Mouse (Mus musculus): ENCODE data around the gene Cdadc1.
"Not testable (repeated sequence)": the region's sequence is repeated elsewhere in the genome, so short reads cannot be mapped to it uniquely, and the experiment has no call there.

Cdadc1 gene

GRCm38 (mm10) chr14:59614149-59614548 is 16.4 kb upstream of the Cdadc1 start:
- DNase-seq (ENCODE audit: low read depth in 1 of 2, low spot score in 2 of 2), result not testable (repeated sequence)

DNA sequence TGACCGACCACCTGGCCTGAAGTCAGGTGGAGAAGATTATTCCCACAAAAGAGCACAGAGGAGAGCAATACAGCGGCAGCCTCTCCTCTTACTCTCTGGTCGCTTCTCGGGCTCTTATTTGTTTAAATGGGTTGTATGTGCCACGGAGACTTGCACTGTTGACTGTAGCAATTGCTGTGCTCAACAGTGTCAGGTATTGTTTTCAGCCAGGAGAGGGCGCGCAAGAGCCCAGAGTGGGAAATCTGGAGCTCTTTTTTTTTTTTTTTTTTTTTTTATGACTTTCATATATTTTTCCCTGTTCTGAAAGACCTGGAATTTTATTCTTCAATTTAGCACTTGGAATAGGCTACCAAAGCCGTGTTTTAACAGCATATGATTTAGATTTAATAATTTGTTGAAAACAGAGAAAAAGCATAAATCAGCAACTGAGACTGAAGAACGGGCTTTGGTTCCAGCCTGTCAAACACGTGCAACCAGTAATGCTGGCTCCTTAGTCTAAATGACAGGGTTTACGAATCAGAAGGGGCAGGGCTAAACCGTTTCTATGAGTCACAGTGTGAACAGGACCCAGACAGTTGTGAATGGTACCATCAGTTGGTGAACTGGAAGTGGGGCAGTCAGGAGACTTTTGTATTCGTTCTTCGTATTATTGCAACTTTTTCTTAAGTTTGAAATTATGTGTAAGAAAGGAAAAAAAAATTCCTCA is 15.3 kb upstream of the Cdadc1 start:
- no peak for DNase-seq (ENCODE audit: low read depth in 1 of 2, low spot score in 2 of 2)

DNA sequence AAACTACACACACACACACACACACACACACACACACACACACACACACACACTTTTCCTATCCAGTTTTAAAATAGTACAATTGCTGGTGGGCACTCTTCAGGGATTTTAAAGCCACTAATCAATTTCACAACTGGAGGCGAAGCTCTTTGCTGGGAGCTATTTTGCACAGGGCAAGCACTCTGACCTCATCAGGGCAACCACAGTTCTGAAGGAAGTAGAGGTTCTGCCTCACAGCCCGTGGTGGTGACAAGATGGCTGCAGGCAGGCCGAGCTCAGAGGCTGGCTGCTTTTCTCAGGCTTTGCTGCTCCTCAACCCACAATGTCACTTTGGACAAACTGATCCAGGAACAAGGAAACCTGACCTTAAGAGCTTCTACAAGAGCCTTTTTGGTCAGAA is 9.3 kb upstream of the Cdadc1 start:
- no peak for DNase-seq (ENCODE audit: low read depth in 1 of 2, low spot score in 2 of 2)

DNA sequence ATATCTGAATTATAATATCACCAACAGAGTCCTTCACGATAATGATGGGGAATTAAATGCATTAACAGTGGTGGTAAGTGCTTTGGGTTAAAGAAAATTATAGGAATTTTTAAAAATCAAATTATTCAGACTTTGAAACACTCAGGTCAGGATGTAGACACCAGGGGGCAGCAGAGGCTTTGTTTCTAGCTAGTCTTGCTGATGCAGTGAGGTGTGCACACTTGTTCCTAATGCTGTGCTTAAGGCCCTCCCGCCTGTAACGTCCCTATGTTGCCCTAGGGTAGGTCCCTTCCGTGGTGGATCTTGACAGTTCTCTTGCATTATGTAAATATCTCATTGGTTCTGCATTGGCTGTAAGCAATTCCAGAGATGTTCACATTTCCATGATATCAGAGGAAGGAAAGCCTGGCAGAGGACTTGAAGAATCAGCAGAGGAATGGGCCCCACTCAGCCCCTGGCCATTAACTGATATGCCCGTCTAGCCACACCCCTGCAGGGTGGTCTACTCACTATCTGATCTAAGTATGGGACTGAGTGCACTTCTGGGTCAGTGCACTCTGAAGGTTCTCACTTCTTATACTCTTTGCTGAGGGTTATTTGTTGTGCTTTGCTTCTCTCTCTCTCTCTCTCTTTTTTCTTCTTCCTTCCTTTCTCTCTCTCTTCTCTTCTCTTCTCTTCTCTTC is 8.1 kb upstream of the Cdadc1 start:
- peak in 1 of 2 experiments; percentile 36 for DNase-seq (ENCODE audit: low read depth in 1 of 2, low spot score in 2 of 2)

DNA sequence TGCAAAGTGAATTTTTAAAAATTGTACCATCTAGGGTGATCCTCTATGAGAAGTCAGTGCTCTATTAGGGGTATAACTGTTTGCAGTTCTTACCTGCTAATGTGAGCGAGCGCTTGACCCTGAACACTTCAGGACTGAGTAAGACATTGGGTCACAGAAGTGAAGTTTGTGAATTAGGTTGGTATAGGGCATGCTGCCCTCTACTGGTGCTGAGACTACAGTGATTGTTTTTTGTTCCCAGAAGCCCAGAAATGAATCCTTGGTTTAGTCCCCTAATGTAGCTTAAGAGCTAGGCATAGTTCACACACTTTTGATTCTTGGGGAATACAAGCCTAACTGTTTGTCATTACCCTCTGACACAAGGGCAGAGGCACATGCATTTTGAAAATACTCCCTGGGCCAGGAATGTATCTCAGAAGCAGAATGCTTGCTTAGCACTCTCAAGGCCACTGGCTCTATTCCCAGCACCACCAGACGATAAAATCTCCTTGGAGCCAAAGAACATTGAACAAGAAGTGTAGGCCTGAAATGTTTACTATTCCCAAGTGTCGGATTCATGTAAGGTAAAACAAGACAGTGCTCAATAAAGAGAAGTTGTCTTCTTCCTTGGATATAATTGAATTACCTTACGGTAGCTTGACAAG is 6.4 kb upstream of the Cdadc1 start:
- DNase-seq (ENCODE audit: low read depth in 1 of 2, low spot score in 2 of 2), result no peak

GRCm38 (mm10) chr14:59598260-59598627 is 485 bp upstream of the Cdadc1 start:
- no peak for DNase-seq (ENCODE audit: low read depth in 1 of 2, low spot score in 2 of 2)

DNA sequence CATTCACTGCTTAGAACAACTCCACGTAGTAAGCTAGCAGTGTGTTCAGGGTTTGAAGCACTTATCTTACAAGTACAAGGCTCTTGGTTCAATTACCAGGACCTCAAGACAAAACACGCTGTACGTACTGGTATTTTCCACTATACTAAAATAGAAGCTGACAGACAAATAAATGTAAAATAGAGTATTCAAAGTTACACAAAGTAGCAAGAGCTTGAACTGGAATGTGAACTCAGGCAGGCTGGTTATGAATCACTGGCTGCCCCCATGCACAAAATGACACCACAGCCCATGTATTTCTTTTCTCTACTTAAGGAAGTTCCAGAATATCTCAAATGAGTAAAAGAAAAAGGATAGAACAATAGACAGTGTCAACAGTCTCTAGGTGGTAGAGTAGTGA is 2.8 kb downstream of the Cdadc1 start:
- no peak for DNase-seq (ENCODE audit: low read depth in 1 of 2, low spot score in 2 of 2)

GRCm38 (mm10) chr14:59592593-59592992 is 5.2 kb downstream of the Cdadc1 start:
- DNase-seq (ENCODE audit: low read depth in 1 of 2, low spot score in 2 of 2), result no peak

- no peak for DNase-seq (ENCODE audit: low read depth in 1 of 2, low spot score in 2 of 2)
These were observed 5.9 kb downstream of the Cdadc1 start for GRCm38 (mm10) chr14:59591901-59592300.

DNA sequence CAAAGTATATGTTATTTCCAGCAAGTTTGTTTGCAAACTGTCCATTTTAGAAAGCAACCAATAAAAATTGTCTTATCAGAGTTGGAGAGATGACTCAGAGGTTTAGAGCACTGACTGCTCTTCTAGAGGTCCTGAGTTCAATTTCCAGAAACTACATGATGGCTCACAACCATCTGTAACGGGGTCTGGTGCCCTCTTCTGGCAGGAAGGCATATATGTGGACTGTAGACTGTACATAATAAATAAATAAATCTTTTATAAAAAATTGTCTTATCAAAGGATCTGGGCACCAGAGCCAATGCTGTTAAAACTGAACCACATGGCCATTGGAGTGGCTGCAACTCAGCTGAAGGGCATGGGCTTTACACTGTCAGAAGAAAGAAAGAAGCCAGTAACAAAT is 7.1 kb downstream of the Cdadc1 start:
- DNase-seq (ENCODE audit: low read depth in 1 of 2, low spot score in 2 of 2), result no peak

- DNase-seq (ENCODE audit: low read depth in 1 of 2, low spot score in 2 of 2), result no peak
These were observed 21.4 kb downstream of the Cdadc1 start for GRCm38 (mm10) chr14:59576385-59576784.

- DNase-seq (ENCODE audit: low read depth in 1 of 2, low spot score in 2 of 2), result no peak
These were observed 31.0 kb downstream of the Cdadc1 start for GRCm38 (mm10) chr14:59566756-59567155.

DNA sequence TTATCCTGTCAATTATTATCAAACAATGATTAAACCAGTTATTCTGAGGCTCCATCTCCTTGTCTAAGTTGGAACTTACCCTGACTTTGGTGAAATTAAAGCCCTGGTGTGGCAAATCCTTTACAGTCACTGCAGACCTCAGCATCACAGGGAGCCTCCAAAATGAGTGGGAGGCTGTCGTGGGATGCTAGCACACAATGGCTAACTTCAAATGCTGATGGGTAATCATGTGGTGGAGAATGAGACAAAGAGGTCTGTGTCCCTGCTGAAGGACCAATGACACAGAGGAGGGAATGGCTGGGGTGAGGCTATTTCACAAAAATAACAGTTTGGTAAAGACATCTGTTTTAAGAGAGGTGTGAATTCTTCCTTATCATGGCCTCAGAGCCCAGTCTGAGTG is 39.9 kb downstream of the Cdadc1 start:
- DNase-seq (ENCODE audit: low read depth in 1 of 2, low spot score in 2 of 2), result no peak

DNA sequence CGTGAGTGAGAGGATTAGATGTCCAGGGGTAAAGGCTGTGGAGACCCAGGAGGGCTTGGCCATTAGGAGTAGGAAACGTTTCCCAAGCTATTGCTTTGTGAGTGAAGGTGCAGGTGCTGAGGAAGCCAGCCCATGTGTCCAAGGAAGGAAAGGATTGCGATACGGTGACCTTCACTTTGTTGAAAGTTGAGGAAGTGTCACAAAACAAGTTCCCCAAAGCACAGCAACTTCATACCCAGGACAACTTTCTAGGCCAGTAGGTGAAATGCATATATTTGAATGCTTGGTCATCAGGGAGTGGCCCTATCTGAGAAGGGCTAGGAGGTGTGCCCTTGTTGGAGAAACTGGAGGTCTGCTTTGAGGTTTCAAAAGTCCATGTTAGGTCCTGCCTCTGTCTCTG is 40.7 kb downstream of the Cdadc1 start:
- peak in 1 of 2 experiments; percentile 4 for DNase-seq (ENCODE audit: low read depth in 1 of 2, low spot score in 2 of 2)

GRCm38 (mm10) chr14:59555928-59556531 is 41.7 kb downstream of the Cdadc1 start:
- DNase-seq (ENCODE audit: low read depth in 1 of 2, low spot score in 2 of 2), result peak; percentile 18 to 39

- no peak for DNase-seq (ENCODE audit: low read depth in 1 of 2, low spot score in 2 of 2)
These were observed 42.7 kb downstream of the Cdadc1 start for GRCm38 (mm10) chr14:59555018-59555417.

DNA sequence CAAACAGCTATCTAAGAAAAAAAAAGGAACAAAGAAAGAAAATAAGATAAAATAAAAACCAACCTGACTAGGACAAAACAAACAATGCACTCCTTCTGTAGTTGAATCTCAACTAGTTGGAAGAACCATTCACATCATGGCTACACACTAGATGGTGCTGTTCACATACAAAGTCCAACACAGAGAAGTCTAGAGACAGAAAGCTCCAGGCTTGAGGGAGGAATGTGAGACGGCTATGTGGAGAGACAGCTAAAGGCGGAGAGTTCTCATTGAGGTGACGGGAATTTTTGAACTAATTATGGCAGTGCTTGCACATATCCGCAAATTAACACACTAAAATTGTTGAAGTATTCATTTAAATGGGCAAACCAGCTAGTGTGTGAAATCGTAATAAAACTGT is 43.7 kb downstream of the Cdadc1 start:
- DNase-seq (ENCODE audit: low read depth in 1 of 2, low spot score in 2 of 2), result no peak

GRCm38 (mm10) chr14:59551956-59552355 is 45.8 kb downstream of the Cdadc1 start:
- DNase-seq (ENCODE audit: low read depth in 1 of 2, low spot score in 2 of 2), result no peak

GRCm38 (mm10) chr14:59550841-59551240 is 46.9 kb downstream of the Cdadc1 start:
- DNase-seq (ENCODE audit: low read depth in 1 of 2, low spot score in 2 of 2), result no peak

DNA sequence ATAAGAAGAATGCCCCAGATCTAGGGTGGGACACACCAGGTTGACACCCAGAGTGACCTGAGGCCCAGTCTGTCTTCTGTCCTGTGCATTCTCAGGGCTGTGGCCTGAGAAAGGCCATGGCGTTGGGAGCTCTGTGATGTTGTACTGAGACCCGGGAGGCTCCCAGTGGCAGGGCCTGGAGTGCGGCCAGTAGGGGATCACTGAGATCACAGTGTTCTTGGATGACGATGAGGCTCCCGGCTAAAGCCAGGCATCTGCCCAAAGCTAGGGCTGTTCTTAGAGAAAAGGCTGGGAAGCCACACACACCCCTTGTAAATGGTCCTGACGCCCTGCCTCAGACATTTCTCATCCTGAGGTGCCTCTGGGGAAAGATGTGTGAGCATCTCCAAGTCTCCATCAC is 48.7 kb downstream of the Cdadc1 start:
- DNase-seq (ENCODE audit: low read depth in 1 of 2, low spot score in 2 of 2), result no peak

GRCm38 (mm10) chr14:59548532-59548931 is 49.2 kb downstream of the Cdadc1 start:
- DNase-seq (ENCODE audit: low read depth in 1 of 2, low spot score in 2 of 2), result no peak

DNA sequence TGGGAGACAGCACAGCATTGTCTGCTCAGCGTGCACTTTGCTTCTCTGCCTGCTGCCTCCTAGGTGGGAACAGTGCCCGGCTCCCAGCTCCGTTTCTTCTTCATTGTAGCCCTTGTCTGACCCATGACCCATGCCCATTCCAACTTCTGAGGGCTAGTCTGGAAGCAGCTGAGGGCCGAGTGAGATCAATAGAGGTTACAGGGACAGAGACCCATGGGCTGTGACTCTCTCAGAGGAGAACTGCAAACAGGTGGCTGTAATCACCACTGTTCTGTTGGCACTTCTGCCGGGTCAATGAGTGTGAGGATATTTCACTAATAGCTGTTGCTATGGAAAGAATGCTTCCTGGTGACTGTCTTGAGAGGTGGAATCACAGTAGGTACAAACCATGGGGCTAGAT is 50.2 kb downstream of the Cdadc1 start:
- no peak for DNase-seq (ENCODE audit: low read depth in 1 of 2, low spot score in 2 of 2)

Measured in monocyte, adult 2 months (primary cell).